Mouse (Mus musculus) lung, adult 2 months (tissue): ENCODE results near the gene Ppm1b.

Source experiments
- CTCF ChIP-seq: fragments of 200-500 bp; IDR thresholded peaks from 2 replicates; pipeline ENCODE4 v1.5.1; 2011; ENCODE audit warnings: mild to moderate bottlenecking, low read length, control low read depth; ENCODE audit not compliant: insufficient read depth
- POLR2A ChIP-seq: fragments of 200-500 bp; IDR thresholded peaks from 2 replicates; pipeline ENCODE4 v1.6.1; 2011; ENCODE audit warnings: low read depth, mild to moderate bottlenecking, control low read depth, low read length, borderline replicate concordance; ENCODE audit errors: extremely low read depth

DNA sequence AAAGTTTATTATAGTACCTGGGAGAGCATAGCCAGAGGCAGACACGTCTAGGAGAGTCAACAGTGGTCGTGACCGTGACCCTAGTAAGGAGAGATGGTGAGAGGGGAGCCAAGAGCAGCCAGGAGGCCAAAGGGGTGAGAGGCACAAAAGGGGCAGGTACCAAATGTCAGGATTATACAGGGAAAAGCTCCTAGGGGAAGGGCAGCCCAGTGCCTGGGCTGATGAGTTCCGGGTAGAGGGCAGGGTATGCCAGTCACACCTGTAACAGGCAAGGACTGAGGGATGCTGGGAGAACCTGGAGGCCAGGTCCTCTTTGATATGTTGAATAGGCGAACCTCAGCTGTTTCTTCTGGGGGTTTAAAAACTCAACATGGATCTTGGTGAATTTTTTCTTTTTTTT lies 2.8 kb upstream of the Ppm1b start:
- no peak for TF ChIP-seq POLR2A
- no peak for TF ChIP-seq CTCF
